Mouse (Mus musculus): ENCODE data around the gene AC134908.4. TPM values are rescaled to one million over a fixed set of nuclear protein-coding genes. Genes with fewer than 3 reads are reported as not detected.

Gene AC134908.4
- polyA plus RNA-seq, 1 experiment from 2014 or later = 0.46 TPM

GRCm38 (mm10) chr17:25830200-25830753, 34.8 kb upstream of the AC134908.4 start:
- DNase-seq (no peak), ATAC-seq (ENCODE audit: low read depth) (no peak)
- Histone ChIP-seq H3K27ac (peak overlapping the region; percentile 78; the same call in 1 of the 2 replicates), H3K4me2 (peak overlapping the region; percentile 99), H3K4me3 (replicated peaks) (peak overlapping the region; percentile 85), H3K4me1 (replicated peaks) (peaks cover 73% of the 10 kb centered on the region), H3K9me3 (replicated peaks) (no peaks in the 10 kb centered on the region), H3K27me3 (no peaks in the 10 kb centered on the region), H3K36me3 (peaks cover 65% of the 10 kb centered on the region), H3K9ac (peak overlapping the region; percentile 81)
- WGBS (ENCODE audit: insufficient replicate concordance) = 74% methylated on average over 4 of the region's 4 CpGs

GRCm38 (mm10) chr17:25829558-25830017, 34.1 kb upstream of the AC134908.4 start:
- Histone ChIP-seq H3K4me1 (replicated peaks) (peaks cover 73% of the 10 kb centered on the region), H3K36me3 (peaks cover 58% of the 10 kb centered on the region), H3K9ac (peak overlapping the region; percentile 81), H3K27ac (peak overlapping the region; percentile 78), H3K4me3 (replicated peaks) (peak overlapping the region; percentile 85), H3K4me2 (peak overlapping the region; percentile 99), H3K27me3 (no peaks in the 10 kb centered on the region), H3K9me3 (replicated peaks) (no peaks in the 10 kb centered on the region)
- no peak for DNase-seq
- no peak for ATAC-seq (ENCODE audit: low read depth)
- WGBS (ENCODE audit: insufficient replicate concordance) = 44% methylated on average over 8 of the region's 8 CpGs

GRCm38 (mm10) chr17:25828712-25829557, 33.5 kb upstream of the AC134908.4 start, which contains the start of gene Jmjd8:
Gene Jmjd8 (plus strand): TSS chr17:25828867.
- peaks cover 56% of the 10 kb centered on the region for H3K36me3 ChIP-seq
- H3K9me3 ChIP-seq (replicated peaks) = no peaks in the 10 kb centered on the region
- DNase-seq (peak; percentile 72), ATAC-seq (ENCODE audit: low read depth) (peak; percentile 37)
- H3K27me3 ChIP-seq = no peaks in the 10 kb centered on the region
- WGBS (ENCODE audit: insufficient replicate concordance) = 1% methylated on average over 32 of the region's 32 CpGs
- peak within 1 kb of the TSS; percentile 99 for H3K4me2 ChIP-seq
- H3K4me3 ChIP-seq (replicated peaks) = peak within 1 kb of the TSS; percentile 85
- H3K4me1 ChIP-seq (replicated peaks) = peaks cover 73% of the 10 kb centered on the region
- H3K9ac ChIP-seq = peak within 1 kb of the TSS; percentile 81
- H3K27ac ChIP-seq = peak within 1 kb of the TSS; percentile 78

GRCm38 (mm10) chr17:25828223-25828594, 32.8 kb upstream of the AC134908.4 start:
- H3K27ac ChIP-seq = peak overlapping the region; percentile 78
- H3K4me2 ChIP-seq = peak overlapping the region; percentile 99
- DNase-seq = no peak
- H3K27me3 ChIP-seq = no peaks in the 10 kb centered on the region
- peaks cover 56% of the 10 kb centered on the region for H3K36me3 ChIP-seq
- peak overlapping the region; percentile 85 for H3K4me3 ChIP-seq (replicated peaks)
- ATAC-seq (ENCODE audit: low read depth) = no peak
- H3K4me1 ChIP-seq (replicated peaks) = peaks cover 70% of the 10 kb centered on the region
- WGBS (ENCODE audit: insufficient replicate concordance) = 83% methylated on average over 8 of the region's 8 CpGs
- no peaks in the 10 kb centered on the region for H3K9me3 ChIP-seq (replicated peaks)
- peak overlapping the region; percentile 81 for H3K9ac ChIP-seq

GRCm38 (mm10) chr17:25827546-25828222, 32.2 kb upstream of the AC134908.4 start:
- WGBS (ENCODE audit: insufficient replicate concordance) = 85% methylated on average over 22 of the region's 22 CpGs
- peaks cover 73% of the 10 kb centered on the region for H3K4me1 ChIP-seq (replicated peaks)
- DNase-seq = no peak
- H3K4me3 ChIP-seq (replicated peaks) = peak overlapping the region; percentile 85; the same call in 1 of the 2 replicates
- peaks cover 56% of the 10 kb centered on the region for H3K36me3 ChIP-seq
- H3K4me2 ChIP-seq = peak overlapping the region; percentile 99; the same call in 1 of the 2 replicates
- peak overlapping the region; percentile 78; the same call in 1 of the 2 replicates for H3K27ac ChIP-seq
- 0 out of 2 replicates have a peak, but pooled peaks cover under 1% of the 10 kb centered on the region for H3K27me3 ChIP-seq
- no peak for ATAC-seq (ENCODE audit: low read depth)
- H3K9me3 ChIP-seq (replicated peaks) = no peaks in the 10 kb centered on the region
- no peak overlapping the region; the same call in 1 of the 2 replicates for H3K9ac ChIP-seq

- Histone ChIP-seq H3K27me3 (peaks cover 7% of the 10 kb centered on the region), H3K4me1 (replicated peaks) (peaks cover 72% of the 10 kb centered on the region), H3K9ac (no peak overlapping the region), H3K4me3 (replicated peaks) (no peak overlapping the region), H3K9me3 (replicated peaks) (no peaks in the 10 kb centered on the region), H3K4me2 (no peak overlapping the region), H3K36me3 (peaks cover 56% of the 10 kb centered on the region), H3K27ac (no peak overlapping the region)
- WGBS (ENCODE audit: insufficient replicate concordance) = 88% methylated on average over 13 of the region's 13 CpGs
- DNase-seq (no peak), ATAC-seq (ENCODE audit: low read depth) (no peak)
Measured at GRCm38 (mm10) chr17:25827011-25827410, 31.6 kb upstream of the AC134908.4 start.

- WGBS (ENCODE audit: insufficient replicate concordance) = 86% methylated on average over 27 of the region's 27 CpGs
- DNase-seq (no peak), ATAC-seq (ENCODE audit: low read depth) (no peak)
- H3K27ac ChIP-seq = no peak overlapping the region; the same call in 1 of the 2 replicates
- no peak overlapping the region for H3K9ac ChIP-seq
- no peaks in the 10 kb centered on the region for H3K9me3 ChIP-seq (replicated peaks)
- H3K4me1 ChIP-seq (replicated peaks) = peaks cover 63% of the 10 kb centered on the region
- H3K27me3 ChIP-seq = peaks cover 15% of the 10 kb centered on the region
- H3K4me2 ChIP-seq = no peak overlapping the region
- H3K4me3 ChIP-seq (replicated peaks) = no peak overlapping the region
- H3K36me3 ChIP-seq = peaks cover 47% of the 10 kb centered on the region
Measured at GRCm38 (mm10) chr17:25825984-25826570, 30.6 kb upstream of the AC134908.4 start.

- no peak overlapping the region for H3K27ac ChIP-seq
- H3K36me3 ChIP-seq = peaks cover 39% of the 10 kb centered on the region
- H3K4me1 ChIP-seq (replicated peaks) = peaks cover 55% of the 10 kb centered on the region
- ATAC-seq (ENCODE audit: low read depth) (no peak), DNase-seq (no peak)
- H3K9me3 ChIP-seq (replicated peaks) = no peaks in the 10 kb centered on the region
- whole genome bisulfite sequencing (ENCODE audit: insufficient replicate concordance) = 81% methylated on average over 6 of the region's 6 CpGs
- H3K27me3 ChIP-seq = peaks cover 22% of the 10 kb centered on the region
- peak overlapping the region; percentile 93 for H3K4me2 ChIP-seq
- peak overlapping the region; percentile 83 for H3K9ac ChIP-seq
- H3K4me3 ChIP-seq (replicated peaks) = peak overlapping the region; percentile 79
Measured at GRCm38 (mm10) chr17:25825311-25825710, 29.9 kb upstream of the AC134908.4 start.

GRCm38 (mm10) chr17:25824362-25825142, 29.1 kb upstream of the AC134908.4 start:
- no peak for ATAC-seq (ENCODE audit: low read depth)
- H3K9ac ChIP-seq = peak overlapping the region; percentile 83

GRCm38 (mm10) chr17:25823452-25823851, 28.0 kb upstream of the AC134908.4 start, which contains the start of gene Wdr24:
Gene Wdr24 (plus strand): TSS chr17:25823627.
- Histone ChIP-seq H3K27me3 (peaks cover 41% of the 10 kb centered on the region), H3K27ac (peak within 1 kb of the TSS; percentile 81), H3K9ac (peak within 1 kb of the TSS; percentile 83), H3K4me1 (replicated peaks) (peaks cover 48% of the 10 kb centered on the region), H3K4me3 (replicated peaks) (peak within 1 kb of the TSS; percentile 79), H3K36me3 (peaks cover 31% of the 10 kb centered on the region), H3K9me3 (replicated peaks) (no peaks in the 10 kb centered on the region), H3K4me2 (peak within 1 kb of the TSS; percentile 93)
- ATAC-seq (ENCODE audit: low read depth) (peak; percentile 62), DNase-seq (peak; percentile 71)
- under 1% methylated on average over 18 of the region's 18 CpGs for WGBS (ENCODE audit: insufficient replicate concordance)

More at GRCm38 (mm10) chr17:25824362-25825142, 29.1 kb upstream of the AC134908.4 start:
- Histone ChIP-seq H3K4me1 (replicated peaks) (peaks cover 50% of the 10 kb centered on the region), H3K27me3 (peaks cover 30% of the 10 kb centered on the region), H3K4me3 (replicated peaks) (peak overlapping the region; percentile 79), H3K36me3 (peaks cover 32% of the 10 kb centered on the region), H3K9me3 (replicated peaks) (no peaks in the 10 kb centered on the region), H3K4me2 (peak overlapping the region; percentile 93), H3K27ac (peak overlapping the region; percentile 81)
- 53% methylated on average over 17 of the region's 17 CpGs for WGBS (ENCODE audit: insufficient replicate concordance)
- no peak for DNase-seq
